Mouse (Mus musculus) lung, adult 2 months (tissue): ENCODE measurements at regions not wholly inside any gene's neighbourhood (a gene's known extent, or its start where the extent isn't known, plus 50 kb on each side); places are given as distances from the start of the nearest gene placed in this dataset.

ENCODE experiments used
- DNase-seq: peaks from one replicate; pipeline ENCODE4 v3.0.0; 2022
- H3K4me1 ChIP-seq: fragments of 200-500 bp; 2 replicates; pipeline ENCODE4 v1.6.1; 2011; ENCODE audit warnings: low read length; ENCODE audit not compliant: control insufficient read depth, insufficient read depth
- H3K4me3 ChIP-seq: fragments of 200-500 bp; replicated peaks from 2 replicates; pipeline ENCODE3; 2011; ENCODE audit warnings: low read depth, mild to moderate bottlenecking, control low read depth, low read length; ENCODE audit errors: extremely low read depth
- CTCF ChIP-seq: fragments of 200-500 bp; IDR thresholded peaks from 2 replicates; pipeline ENCODE4 v1.5.1; 2011; ENCODE audit warnings: mild to moderate bottlenecking, low read length, control low read depth; ENCODE audit not compliant: insufficient read depth
- POLR2A ChIP-seq: fragments of 200-500 bp; IDR thresholded peaks from 2 replicates; pipeline ENCODE4 v1.6.1; 2011; ENCODE audit warnings: low read depth, mild to moderate bottlenecking, control low read depth, low read length, borderline replicate concordance; ENCODE audit errors: extremely low read depth
- WGBS: fragments of 180-500 bp; shearing (Covaris S2); methylation state at CpG from one replicate; pipeline ENCODE4 v1.1.7; 2018; 5-methylcytosine and 5-hydroxymethylcytosine counted together

DNA sequence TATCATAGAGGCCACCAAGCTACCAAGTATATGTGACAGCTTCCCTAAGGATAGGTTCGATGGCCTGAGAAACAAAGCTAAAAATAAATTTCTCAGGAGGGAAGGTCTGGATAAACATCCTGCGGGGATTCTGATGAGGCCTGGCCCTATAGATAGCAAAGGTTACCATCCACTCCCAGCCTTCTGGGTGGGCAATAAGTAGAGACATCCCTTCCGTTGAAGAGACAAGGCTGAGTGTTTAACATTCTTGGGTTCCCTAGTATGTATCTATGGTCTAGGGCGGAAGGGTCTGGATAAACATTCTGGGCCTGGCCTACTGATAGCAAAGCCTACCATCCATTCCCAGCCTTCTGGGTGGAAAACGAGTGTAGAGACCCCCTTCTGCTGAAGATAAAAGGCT lies 180.5 kb upstream of the Dlk1 start:
- TF ChIP-seq POLR2A (no peak), CTCF (no peak)
- no peak for DNase-seq
- H3K4me1 ChIP-seq = no peaks in the 10 kb centered on the region
- 40% methylated on average over 5 of the region's 5 CpGs for WGBS
- H3K4me3 ChIP-seq = no peak overlapping the region

DNA sequence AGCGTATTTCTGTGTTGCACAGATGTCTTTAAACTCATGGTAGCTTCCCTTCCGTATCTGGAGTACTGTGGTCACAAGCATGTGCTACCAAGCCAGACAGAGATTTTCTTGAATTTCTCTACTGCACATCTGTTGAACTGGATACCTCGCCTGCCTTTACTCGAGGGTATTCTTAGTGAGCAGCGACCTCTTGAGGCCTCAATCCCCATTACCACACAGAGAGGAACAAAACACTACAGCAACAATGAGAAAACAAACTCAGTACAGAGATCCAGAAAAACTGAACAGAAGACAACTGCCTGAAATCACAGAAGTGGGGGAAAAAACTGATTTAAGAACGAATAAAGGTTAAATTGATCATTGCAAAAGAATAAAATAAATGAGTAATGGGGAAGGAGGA lies 137.8 kb upstream of the Dlk1 start:
- TF ChIP-seq POLR2A (no peak), CTCF (no peak)
- WGBS = 26% methylated on average over 6 of the region's 6 CpGs
- H3K4me3 ChIP-seq = no peak overlapping the region
- H3K4me1 ChIP-seq = no peaks in the 10 kb centered on the region
- DNase-seq = no peak

DNA sequence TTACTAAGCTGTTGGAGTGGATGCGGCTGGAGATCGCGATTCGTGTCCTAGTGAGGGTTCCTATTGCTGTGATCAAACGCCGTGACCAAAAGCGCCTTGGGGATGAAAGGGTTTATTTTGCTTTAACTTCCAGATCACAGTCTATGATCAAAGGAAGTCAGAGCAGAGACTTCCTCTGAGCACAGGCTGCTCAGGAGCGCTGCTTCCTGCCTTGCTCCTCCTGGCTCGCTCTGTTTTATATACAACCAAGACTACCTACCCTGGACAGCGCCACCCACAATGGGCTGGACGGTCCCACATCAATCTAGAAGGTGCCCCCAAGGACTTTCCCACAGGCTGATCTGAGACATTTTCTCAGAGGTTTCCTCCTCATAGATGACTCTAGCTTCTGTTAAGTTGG lies 126.6 kb upstream of the Dlk1 start:
- TF ChIP-seq POLR2A (no peak), CTCF (no peak)
- DNase-seq = no peak
- H3K4me3 ChIP-seq = no peak overlapping the region
- WGBS = 44% methylated on average over 11 of the region's 11 CpGs
- H3K4me1 ChIP-seq = no peaks in the 10 kb centered on the region

DNA sequence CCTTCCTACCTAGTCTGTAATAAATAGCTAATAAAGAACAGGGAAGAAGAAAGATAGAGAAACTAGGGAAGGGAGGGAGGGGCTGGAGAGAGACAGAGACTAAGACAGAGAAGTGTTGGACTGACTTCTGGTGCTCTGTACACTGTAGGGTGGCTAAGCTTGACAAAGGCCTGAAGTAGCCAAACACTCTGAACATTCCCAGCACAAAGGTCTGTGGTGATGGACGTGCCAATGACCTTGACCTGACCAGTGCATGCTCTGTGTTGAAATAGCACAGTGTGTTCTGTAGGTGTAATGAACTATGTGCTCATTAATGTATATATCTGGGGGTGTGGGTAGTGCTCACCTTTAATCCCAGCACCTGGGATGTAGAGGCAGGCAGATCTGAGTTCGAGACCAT lies 81.3 kb upstream of the Dlk1 start:
- Histone ChIP-seq H3K4me1 (no peaks in the 10 kb centered on the region), H3K4me3 (no peak overlapping the region)
- WGBS = 71% methylated on average over 2 of the region's 2 CpGs
- TF ChIP-seq CTCF = no peak
- TF ChIP-seq POLR2A = no peak
- DNase-seq = no peak

DNA sequence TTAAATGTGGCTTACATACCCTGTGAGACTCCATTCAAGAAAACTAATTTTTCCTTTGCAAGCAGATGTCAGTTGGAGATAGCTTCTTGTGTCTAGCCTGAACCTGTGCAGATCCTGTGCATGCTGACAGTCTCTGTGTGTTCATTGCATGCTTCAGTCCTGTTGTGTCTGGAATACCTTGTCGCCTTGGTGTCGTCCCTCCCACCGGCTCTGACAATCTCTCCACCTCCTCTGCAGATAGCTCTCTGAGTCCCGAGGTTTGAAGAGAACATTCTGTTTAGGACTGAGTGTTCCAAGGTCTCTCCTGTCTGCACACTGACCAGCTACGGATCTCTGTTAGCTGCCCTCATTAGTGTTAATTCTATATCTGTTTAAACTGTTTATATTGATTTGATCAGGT lies 66.8 kb upstream of the Dlk1 start:
- Histone ChIP-seq H3K4me3 (no peak overlapping the region), H3K4me1 (no peaks in the 10 kb centered on the region)
- no peak for DNase-seq
- TF ChIP-seq CTCF (no peak), POLR2A (no peak)
- WGBS = 77% methylated on average over 5 of the region's 5 CpGs

DNA sequence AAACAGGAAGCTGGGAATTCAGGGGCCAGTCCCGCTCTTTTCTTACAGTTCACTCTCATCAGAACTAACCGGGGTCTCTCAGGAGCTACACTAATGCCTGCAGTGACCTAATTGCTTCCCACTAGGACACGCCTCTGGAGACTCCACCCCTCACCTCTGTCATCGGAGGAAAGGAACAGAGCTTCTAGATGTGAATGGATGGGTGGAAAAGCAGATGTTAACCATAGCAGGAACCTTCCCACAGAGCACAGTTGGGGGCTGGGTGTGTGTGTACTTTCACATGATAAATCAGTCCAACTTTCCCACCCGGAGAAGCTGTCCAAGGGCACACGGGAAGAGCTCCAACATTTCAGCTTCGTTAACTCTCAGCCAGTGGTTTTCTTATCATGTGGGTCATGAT lies 63.8 kb upstream of the Dlk1 start:
- TF ChIP-seq POLR2A = no peak
- no peak for TF ChIP-seq CTCF
- DNase-seq = no peak
- 36% methylated on average over 7 of the region's 7 CpGs for WGBS

DNA sequence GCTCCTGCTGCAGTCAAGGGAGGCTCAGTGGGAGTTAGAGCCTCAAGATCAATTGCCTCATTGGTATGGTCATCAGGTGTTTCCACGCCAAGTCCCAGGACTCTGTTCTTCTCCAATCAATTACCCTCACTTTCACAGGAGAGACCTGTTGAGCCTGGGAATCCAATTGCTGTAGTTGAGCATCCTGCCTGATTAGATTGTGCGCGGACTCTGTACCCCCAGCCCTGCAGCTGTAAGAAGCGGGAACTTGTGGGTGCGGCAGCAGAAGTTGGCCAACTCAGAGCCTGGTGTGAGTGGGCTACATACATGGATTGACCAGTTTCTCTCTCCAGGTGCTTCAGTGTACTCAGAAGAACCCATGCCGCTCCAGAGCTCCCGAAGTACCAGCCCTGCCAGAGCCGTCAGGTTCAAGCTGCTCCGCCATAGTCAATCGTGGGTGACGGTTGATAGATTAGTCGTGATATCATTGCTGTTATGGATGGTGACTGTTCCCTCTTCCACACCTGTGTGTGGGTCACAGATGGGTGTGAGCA lies 62.2 kb upstream of the Dlk1 start:
- no peaks in the 10 kb centered on the region for H3K4me1 ChIP-seq
- no peak for TF ChIP-seq POLR2A
- TF ChIP-seq CTCF = no peak
- H3K4me3 ChIP-seq = no peak overlapping the region
- no peak for DNase-seq
- WGBS = 95% methylated on average over 12 of the region's 12 CpGs

More for the DNA sequence above, 63.8 kb upstream of the Dlk1 start:
- no peak overlapping the region for H3K4me3 ChIP-seq
- H3K4me1 ChIP-seq = no peaks in the 10 kb centered on the region

DNA sequence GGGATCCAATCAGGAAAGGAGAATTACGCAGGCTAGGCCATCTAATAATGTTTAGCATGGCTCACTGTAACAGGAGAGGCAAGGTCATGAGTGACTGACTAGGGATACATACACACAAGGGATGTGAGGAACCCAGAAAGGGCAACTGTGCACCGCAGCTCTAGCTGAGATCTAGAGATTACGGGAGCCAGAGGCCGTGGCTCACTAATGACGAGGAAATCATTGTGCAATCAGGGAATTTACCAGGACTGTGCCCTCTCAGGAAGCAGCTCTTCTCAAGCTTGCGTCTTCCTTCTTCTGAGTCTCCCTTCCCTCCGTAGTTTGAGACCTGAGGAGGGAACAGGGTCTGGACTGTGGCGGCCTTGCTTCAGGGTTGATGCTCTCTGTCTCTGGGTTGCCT lies 61.6 kb upstream of the Dlk1 start:
- H3K4me1 ChIP-seq = no peaks in the 10 kb centered on the region
- no peak for TF ChIP-seq CTCF
- no peak for TF ChIP-seq POLR2A
- no peak overlapping the region for H3K4me3 ChIP-seq
- no peak for DNase-seq
- 62% methylated on average over 8 of the region's 8 CpGs for WGBS

DNA sequence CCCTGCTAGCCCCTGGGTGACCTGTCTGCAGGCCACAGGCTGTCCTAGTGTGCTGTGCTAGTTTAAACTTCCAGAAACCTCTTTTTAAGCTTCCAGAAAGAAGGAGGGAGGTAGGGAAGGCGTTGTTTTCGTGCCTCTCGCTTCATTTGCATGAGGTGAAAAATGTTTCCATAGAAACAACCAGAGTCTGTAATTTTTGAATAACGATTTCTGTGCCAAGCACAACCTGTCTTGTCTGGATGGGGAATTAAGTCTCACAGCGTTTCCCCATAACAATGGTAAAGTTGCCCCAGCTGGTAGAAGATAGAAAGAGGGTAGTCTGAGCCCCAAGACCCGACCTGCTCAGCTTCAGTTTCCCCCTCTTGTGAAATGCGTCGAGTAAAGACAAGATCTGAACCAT lies 59.3 kb upstream of the Dlk1 start:
- no peak overlapping the region for H3K4me3 ChIP-seq
- no peak for TF ChIP-seq CTCF
- no peaks in the 10 kb centered on the region for H3K4me1 ChIP-seq
- DNase-seq = no peak
- WGBS = 58% methylated on average over 8 of the region's 8 CpGs

DNA sequence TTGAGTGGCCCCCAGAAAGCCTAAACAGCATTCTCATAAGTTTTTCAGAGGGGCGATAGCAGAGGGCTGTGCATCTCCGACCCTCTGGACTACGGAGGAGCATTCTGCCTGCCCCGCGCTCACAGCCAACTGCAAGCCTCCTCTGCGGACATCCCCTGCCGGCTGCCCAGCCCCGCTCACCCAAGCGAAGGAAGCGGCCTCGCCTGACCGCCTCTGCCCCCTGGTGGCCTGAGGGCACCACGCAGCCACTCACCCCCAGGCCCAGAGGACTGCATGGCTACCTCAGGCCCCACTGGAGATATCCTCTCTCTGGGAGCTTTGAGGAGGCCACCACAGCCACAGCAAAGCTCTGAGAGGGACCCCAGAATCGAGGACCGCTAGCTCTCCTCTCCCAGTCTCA lies 58.8 kb upstream of the Dlk1 start:
- WGBS = 7% methylated on average over 15 of the region's 15 CpGs
- Histone ChIP-seq H3K4me1 (no peaks in the 10 kb centered on the region), H3K4me3 (no peak overlapping the region)
- DNase-seq = peak; percentile 60
- TF ChIP-seq POLR2A = no peak
- TF ChIP-seq CTCF = peak; percentile 53
